Mouse (Mus musculus) hindbrain, embryonic 11.5 days (tissue): Measurements from ENCODE around the gene Rab31. TPM values are rescaled to one million over a fixed set of nuclear protein-coding genes. Genes with fewer than 3 reads are reported as not detected.
A peak's percentile ranks its signal among the peaks of the same experiment; 100 is the strongest.

ENCODE experiments used
- ATAC-seq: fragments of 200-750 bp; cut with Nextera tagmentation; 2 replicates; pipeline ENCODE4 v1.8.0; 2017; ENCODE audit warnings: mild to moderate bottlenecking, moderate TSS enrichment, moderate library complexity; ENCODE audit not compliant: low FRiP score
- DNase-seq: peaks from one replicate; pipeline ENCODE4 v3.0.0-alpha.2; 2015; ENCODE audit warnings: low spot score
- H3K27ac ChIP-seq: fragments of 300-500 bp; sonication (generic); 2 replicates; pipeline ENCODE4 v1.5.1; 2014; ENCODE audit warnings: mild to moderate bottlenecking, low read depth, low read length
- H3K27me3 ChIP-seq: fragments of 300-500 bp; sonication (generic); 2 replicates; pipeline ENCODE4 v1.6.1; 2014; ENCODE audit warnings: mild to moderate bottlenecking, low read length, moderate library complexity, mixed read lengths; ENCODE audit not compliant: control insufficient read depth, insufficient read depth
- H3K36me3 ChIP-seq: fragments of 300-500 bp; sonication (generic); 2 replicates; pipeline ENCODE4 v1.6.1; 2014; ENCODE audit warnings: mild to moderate bottlenecking, low read length, moderate library complexity, mixed read lengths; ENCODE audit not compliant: control insufficient read depth, insufficient read depth
- H3K4me1 ChIP-seq: fragments of 300-500 bp; sonication (generic); replicated peaks from 2 replicates; pipeline ENCODE4 v1.6.1; 2014; ENCODE audit warnings: low read length, mixed read lengths; ENCODE audit not compliant: control insufficient read depth, insufficient read depth
- H3K4me2 ChIP-seq: fragments of 300-500 bp; sonication (generic); replicated peaks from 2 replicates; pipeline ENCODE4 v1.6.1; 2014; ENCODE audit warnings: mild to moderate bottlenecking, low read depth, low read length
- H3K4me3 ChIP-seq: fragments of 300-500 bp; sonication (generic); 2 replicates; pipeline ENCODE4 v1.5.1; 2014; ENCODE audit warnings: low read depth, low read length
- H3K9ac ChIP-seq: fragments of 300-500 bp; sonication (generic); 2 replicates; pipeline ENCODE4 v1.6.1; 2014; ENCODE audit warnings: low read depth, low read length
- H3K9me3 ChIP-seq: fragments of 300-500 bp; sonication (generic); 2 replicates; pipeline ENCODE4 v1.6.1; 2016; ENCODE audit warnings: low read length; ENCODE audit not compliant: control insufficient read depth
- WGBS: fragments of 180-500 bp; shearing (Covaris S2); extraction: QIAGEN DNeasy Blood & Tissue Kit; methylation state at CpG from one replicate; pipeline ENCODE4 v1.1.7; 2014; 5-methylcytosine and 5-hydroxymethylcytosine counted together
- polyA plus RNA-seq: library from polyadenylated mRNA; unstranded; fragments of >200 nt; fragmentation: Nextera tagmentation; extraction: Ambion mirVana; gene quantifications from 2 replicates; pipeline ENCODE4 v1.2.1, GENCODE M21; 2014

Gene Rab31
- polyA plus RNA-seq, 1 experiment from 2014 or later: 74.8 TPM

DNA sequence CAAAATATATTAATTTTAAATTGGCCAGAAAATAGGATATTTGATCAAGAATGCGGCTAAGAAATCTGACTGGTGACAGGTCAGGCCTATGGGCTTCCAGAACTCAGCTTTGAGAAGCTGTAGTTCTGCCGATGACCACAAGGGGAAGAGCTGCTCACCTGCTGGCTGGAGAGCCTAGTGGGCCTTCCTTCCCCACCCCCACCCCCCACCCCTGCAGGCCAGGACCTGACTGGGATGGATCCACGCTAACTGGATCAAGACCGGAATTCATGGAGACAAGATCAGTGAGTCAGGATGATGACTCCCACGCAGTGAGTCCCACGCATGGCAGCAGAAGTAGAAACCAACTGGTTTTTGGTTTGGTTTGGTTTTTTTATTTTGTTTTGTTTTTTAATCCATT lies 46.3 kb downstream of the Rab31 start:
- H3K9me3 ChIP-seq: no peaks in the 10 kb centered on the region
- H3K4me2 ChIP-seq: no peak overlapping the region
- no peak overlapping the region for H3K4me3 ChIP-seq
- H3K36me3 ChIP-seq: no peaks in the 10 kb centered on the region
- WGBS: 85% methylated on average over 6 of the region's 6 CpGs
- H3K4me1 ChIP-seq: no peaks in the 10 kb centered on the region
- ATAC-seq (0 out of 2 replicates have a peak, but pooled peaks have one; percentile 43), DNase-seq (peak; percentile 44)
- no peak overlapping the region for H3K27ac ChIP-seq
- H3K27me3 ChIP-seq: no peaks in the 10 kb centered on the region
- H3K9ac ChIP-seq: no peak overlapping the region

DNA sequence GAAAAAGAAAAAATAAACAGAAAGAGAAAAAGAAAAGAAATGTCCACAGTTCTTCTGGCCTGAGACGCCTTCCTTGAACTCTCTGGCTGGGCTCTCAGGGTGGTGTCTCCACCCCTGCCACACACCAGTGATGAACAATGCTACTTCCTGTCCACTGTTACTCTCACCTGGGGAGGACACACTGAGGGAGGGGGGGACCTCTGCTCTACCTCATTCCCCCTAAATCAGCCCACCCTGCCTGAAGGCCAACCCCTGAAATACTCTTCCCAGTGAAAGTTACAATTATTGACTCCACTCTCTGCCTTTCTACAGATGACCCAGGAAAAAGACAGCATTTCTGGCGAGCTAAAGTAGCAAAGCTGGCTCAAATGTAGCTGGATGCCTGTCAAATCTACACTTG lies 46.7 kb downstream of the Rab31 start:
- Histone ChIP-seq H3K27me3 (no peaks in the 10 kb centered on the region), H3K4me2 (no peak overlapping the region), H3K9me3 (no peaks in the 10 kb centered on the region), H3K27ac (no peak overlapping the region), H3K9ac (no peak overlapping the region), H3K4me3 (no peak overlapping the region), H3K4me1 (no peaks in the 10 kb centered on the region), H3K36me3 (no peaks in the 10 kb centered on the region)
- no peak for ATAC-seq
- WGBS: 57% methylated on average over 2 of the region's 2 CpGs
- DNase-seq: no peak

DNA sequence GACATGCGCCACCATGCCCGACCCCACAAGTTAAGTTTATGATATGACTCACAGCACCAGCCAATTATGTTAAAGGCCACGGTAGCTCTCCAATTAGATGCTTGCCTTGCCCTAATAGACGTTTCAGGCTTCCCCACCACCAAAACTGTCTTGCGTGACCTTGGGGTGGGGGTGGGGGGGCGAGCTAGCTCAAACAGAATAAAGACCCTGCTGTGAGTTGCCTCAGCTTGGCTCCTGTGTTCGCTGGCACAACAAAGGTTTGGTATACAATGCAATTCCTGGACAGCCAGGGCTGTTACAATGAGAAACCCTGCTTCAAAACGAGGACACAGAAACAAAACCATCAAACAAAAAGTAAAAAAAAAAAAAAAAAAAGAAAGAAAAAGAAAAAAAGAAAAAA lies 47.2 kb downstream of the Rab31 start:
- Histone ChIP-seq H3K4me1 (no peaks in the 10 kb centered on the region), H3K27ac (no peak overlapping the region), H3K36me3 (no peaks in the 10 kb centered on the region), H3K4me2 (no peak overlapping the region), H3K4me3 (no peak overlapping the region), H3K9me3 (no peaks in the 10 kb centered on the region), H3K9ac (no peak overlapping the region), H3K27me3 (no peaks in the 10 kb centered on the region)
- ATAC-seq (no peak), DNase-seq (no peak)
- WGBS: 40% methylated on average over 8 of the region's 8 CpGs

DNA sequence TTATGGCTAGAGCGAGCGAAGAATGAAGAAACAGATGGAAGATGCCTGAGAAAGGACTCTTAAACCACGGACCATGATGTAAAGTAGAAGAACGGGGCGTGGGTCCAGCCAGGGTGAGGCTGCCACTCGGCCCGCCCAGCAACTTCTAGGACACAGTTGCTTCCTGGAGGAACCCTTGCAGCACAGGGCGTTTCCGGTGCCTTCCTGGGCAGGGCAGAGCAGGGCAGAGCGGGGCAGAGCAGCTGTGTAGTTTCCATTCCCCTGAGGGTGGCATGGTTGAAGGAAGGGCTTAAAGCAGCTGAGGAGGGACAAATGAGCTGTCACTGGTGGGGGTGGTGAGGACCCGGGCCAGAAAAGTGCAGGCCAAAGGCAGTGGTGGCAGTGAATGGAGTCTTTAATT lies 48.3 kb downstream of the Rab31 start:
- 80% methylated on average over 11 of the region's 11 CpGs for WGBS
- Histone ChIP-seq H3K4me2 (no peak overlapping the region), H3K4me1 (no peaks in the 10 kb centered on the region), H3K9me3 (no peaks in the 10 kb centered on the region), H3K27me3 (no peaks in the 10 kb centered on the region), H3K27ac (no peak overlapping the region), H3K36me3 (no peaks in the 10 kb centered on the region), H3K9ac (no peak overlapping the region), H3K4me3 (no peak overlapping the region)
- DNase-seq (no peak), ATAC-seq (peak; percentile 54; the same call in 1 of the 2 replicates)

DNA sequence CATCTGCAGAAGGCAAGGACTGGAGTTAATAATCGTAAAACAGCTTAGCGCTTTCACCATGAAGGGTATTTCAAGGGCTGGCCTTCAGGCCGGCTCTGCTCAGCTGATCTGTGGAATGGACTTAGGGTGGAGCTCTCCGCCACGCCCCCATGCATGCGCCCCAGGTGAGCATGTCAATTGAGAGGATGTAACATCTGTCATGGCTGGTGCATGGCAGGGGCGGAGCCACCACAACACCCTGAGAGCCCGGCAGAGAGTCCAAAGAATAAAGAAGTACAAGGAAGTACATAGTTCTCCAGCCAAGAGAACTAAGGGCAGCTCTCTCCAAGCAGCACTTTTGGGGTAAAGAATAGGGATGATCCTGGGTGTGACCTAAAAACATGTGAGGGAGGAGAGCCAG lies 48.9 kb downstream of the Rab31 start:
- H3K9ac ChIP-seq: no peak overlapping the region
- DNase-seq (no peak), ATAC-seq (no peak)
- no peak overlapping the region for H3K27ac ChIP-seq
- WGBS: 94% methylated on average over 8 of the region's 8 CpGs
- H3K4me3 ChIP-seq: no peak overlapping the region
- no peaks in the 10 kb centered on the region for H3K36me3 ChIP-seq
- H3K4me2 ChIP-seq: no peak overlapping the region
- H3K4me1 ChIP-seq: no peaks in the 10 kb centered on the region
- no peaks in the 10 kb centered on the region for H3K9me3 ChIP-seq
- H3K27me3 ChIP-seq: no peaks in the 10 kb centered on the region

DNA sequence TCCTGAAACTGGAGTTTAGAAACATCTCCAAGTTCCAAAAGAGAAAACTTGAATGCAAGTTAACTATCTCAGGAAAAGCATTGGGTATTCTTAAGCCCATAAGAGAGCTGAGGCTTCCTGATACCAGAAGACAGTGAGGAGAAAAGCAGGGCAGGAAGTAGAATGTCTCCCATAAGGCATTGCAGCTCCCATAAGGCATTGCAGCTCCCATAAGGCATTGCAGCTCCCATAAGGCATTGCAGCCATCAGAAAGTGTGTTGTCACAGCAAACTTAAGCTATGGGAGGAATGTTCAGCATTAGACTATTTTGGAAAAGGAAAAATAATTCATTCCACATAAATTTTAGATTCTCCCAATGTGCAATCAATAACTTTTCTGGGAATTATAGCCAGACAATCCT lies 51.2 kb downstream of the Rab31 start:
- ATAC-seq (no peak), DNase-seq (no peak)
- Histone ChIP-seq H3K4me2 (no peak overlapping the region), H3K36me3 (no peaks in the 10 kb centered on the region), H3K27me3 (no peaks in the 10 kb centered on the region), H3K4me1 (no peaks in the 10 kb centered on the region), H3K4me3 (no peak overlapping the region), H3K27ac (no peak overlapping the region), H3K9ac (no peak overlapping the region), H3K9me3 (no peaks in the 10 kb centered on the region)

DNA sequence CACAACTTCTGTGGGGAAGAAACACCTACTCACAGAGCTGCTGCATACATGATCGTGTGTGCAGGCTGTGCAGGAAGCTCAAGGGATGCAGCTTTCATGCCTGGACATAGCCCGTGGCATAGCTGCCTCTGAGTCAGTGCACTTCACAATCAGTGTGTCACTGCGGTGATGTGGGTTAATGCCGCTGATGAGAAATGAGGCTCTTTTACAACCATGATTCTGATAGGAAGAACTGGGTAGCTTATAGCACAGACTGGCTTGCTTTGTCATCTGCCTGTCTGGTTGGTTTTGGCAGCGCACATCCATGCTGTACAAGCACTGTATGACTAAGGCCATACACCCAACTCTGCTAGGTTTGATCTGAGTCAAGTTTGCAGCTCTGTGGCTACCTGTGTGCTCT lies 52.7 kb downstream of the Rab31 start:
- 94% methylated on average over 5 of the region's 5 CpGs for WGBS
- H3K9me3 ChIP-seq: no peaks in the 10 kb centered on the region
- DNase-seq (no peak), ATAC-seq (no peak)
- no peak overlapping the region for H3K27ac ChIP-seq
- no peaks in the 10 kb centered on the region for H3K27me3 ChIP-seq
- H3K4me3 ChIP-seq: no peak overlapping the region
- no peak overlapping the region for H3K9ac ChIP-seq
- no peaks in the 10 kb centered on the region for H3K36me3 ChIP-seq
- H3K4me2 ChIP-seq: no peak overlapping the region
- no peaks in the 10 kb centered on the region for H3K4me1 ChIP-seq

DNA sequence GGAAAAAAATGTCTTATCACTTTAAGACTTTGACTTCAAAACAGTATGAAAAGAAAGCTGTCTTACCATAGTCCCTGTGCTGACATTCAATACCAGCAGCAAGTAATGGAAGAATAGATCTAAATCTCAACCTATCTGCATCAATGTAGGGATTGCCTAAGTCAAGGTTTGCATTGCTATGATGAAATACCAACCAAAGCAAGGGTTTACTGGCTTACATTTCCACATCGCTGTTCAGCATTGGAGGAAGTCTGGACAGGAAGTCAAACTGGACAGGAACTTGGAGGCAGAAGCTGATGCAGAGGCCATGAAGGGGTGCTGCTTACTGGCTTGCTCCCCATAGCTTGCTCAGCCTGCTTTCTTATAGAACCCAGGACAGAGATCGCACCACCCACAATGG lies 54.0 kb downstream of the Rab31 start:
- Histone ChIP-seq H3K27ac (no peak overlapping the region), H3K36me3 (no peaks in the 10 kb centered on the region), H3K27me3 (no peaks in the 10 kb centered on the region), H3K9me3 (no peaks in the 10 kb centered on the region), H3K4me3 (no peak overlapping the region), H3K4me1 (no peaks in the 10 kb centered on the region), H3K9ac (no peak overlapping the region), H3K4me2 (no peak overlapping the region)
- 95% methylated on average over 2 of the region's 2 CpGs for WGBS
- no peak for DNase-seq
- no peak for ATAC-seq

DNA sequence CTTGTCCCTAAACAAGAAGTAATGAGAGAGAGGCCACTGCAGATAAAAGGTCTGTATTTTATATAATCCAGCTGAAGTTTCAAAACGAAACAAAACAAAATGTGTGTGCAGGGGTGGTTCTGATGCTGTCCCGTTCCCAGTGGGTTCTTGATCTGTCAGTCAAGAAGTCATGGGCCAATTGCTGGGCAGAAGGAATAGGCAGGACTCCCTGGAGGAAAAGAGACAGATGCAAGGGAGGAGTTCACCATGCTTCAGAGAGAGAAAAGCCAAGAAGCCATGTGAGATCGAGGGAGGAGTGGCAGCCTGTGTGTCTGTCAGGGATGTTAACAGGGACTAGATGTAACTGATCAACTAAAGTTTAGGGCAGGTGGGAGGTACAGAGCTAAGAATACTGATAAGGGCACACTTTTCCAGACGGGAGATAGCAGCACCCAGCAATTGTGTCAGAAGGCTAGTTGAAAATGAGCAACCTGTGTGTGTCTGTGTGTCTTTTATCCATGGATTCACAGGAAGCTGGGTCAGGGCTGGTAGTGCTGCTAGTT lies 54.8 kb downstream of the Rab31 start:
- H3K4me3 ChIP-seq: no peak overlapping the region
- 77% methylated on average over 4 of the region's 4 CpGs for WGBS
- H3K27me3 ChIP-seq: no peaks in the 10 kb centered on the region
- no peaks in the 10 kb centered on the region for H3K36me3 ChIP-seq
- no peak for DNase-seq
- H3K9me3 ChIP-seq: no peaks in the 10 kb centered on the region
- no peak for ATAC-seq
- H3K9ac ChIP-seq: no peak overlapping the region
- H3K27ac ChIP-seq: no peak overlapping the region
- H3K4me1 ChIP-seq: no peaks in the 10 kb centered on the region
- H3K4me2 ChIP-seq: no peak overlapping the region
